Comparison of ENCODE assay signal across 8 mouse cellular contexts in the genomic region with DNA sequence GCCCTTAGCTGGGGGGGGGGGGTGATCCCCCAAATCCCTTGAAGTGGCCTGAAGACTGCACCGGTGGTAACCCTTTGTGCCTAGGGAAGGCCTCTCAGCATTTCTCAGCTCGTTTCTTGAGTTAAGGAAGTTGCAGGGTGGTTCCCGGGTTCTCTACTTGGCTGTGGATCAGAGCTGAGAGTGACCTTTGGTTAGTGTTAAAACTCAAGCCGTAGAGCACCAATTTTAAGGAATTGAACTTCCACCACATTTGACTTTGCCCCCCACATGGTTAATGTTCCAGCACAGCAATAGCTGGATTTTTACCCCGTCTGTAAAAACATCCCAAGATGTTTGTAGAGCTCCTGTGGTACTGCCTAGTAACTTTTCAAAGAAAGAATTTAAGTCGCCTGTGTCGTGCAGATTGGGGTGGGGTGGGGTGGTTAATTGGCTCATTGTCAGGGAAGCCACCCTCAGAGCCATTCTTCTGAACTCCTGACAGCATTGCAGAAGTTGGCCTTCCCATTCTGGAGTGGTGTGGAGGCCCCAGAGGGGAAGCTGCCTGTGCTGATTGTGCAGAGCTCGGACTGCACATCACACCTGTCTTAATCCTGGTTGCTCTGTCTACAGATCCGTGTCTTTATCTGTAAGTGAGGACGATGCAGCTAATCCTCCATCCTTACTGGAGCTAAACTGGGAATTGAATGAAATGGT. TPM values are rescaled to one million over a fixed set of nuclear protein-coding genes. Genes with fewer than 3 reads are reported as not detected.
DNase-seq lines count a peak whose midpoint lies in the region; ATAC-seq and TF ChIP-seq lines count a peak whose summit lies in the region.

No protein-coding gene starts in this region.

- no peak for DNase-seq in lung, postnatal 0 days (ENCODE audit: low spot score)
- no peak for DNase-seq in lung, postnatal 4 days
- DNase-seq in heart, postnatal 0 days (ENCODE audit: low spot score): no peak
- no peak for DNase-seq in gastrocnemius, adult 18-20 months (ENCODE audit: low spot score)
- no peak for DNase-seq in left cerebral cortex, adult 11 months (ENCODE audit: low spot score)
- no peak for DNase-seq in left cerebral cortex, postnatal 4 days

- 0 out of 2 replicates have a peak overlapping the region, but pooled peaks have one; percentile 84 for H3K27ac ChIP-seq in lung, postnatal 0 days (ENCODE audit: low read length)
- peak overlapping the region; percentile 83; the same call in 1 of the 2 replicates for H3K27ac ChIP-seq in heart, postnatal 0 days (ENCODE audit: low read depth)
- H3K27ac ChIP-seq in limb, embryonic 12.5 days: no peak overlapping the region
- peak overlapping the region; percentile 80; the same call in 1 of the 2 replicates for H3K27ac ChIP-seq in stomach, embryonic 15.5 days

- peaks cover 19% of the 10 kb centered on the region; the same call in 1 of the 2 replicates for H3K4me1 ChIP-seq in lung, postnatal 0 days (ENCODE audit: insufficient read depth, low read depth, low read length)
- peaks cover 20% of the 10 kb centered on the region for H3K4me1 ChIP-seq in heart, postnatal 0 days (ENCODE audit: control insufficient read depth, insufficient read depth)
- H3K4me1 ChIP-seq in limb, embryonic 12.5 days (replicated peaks): peaks cover 21% of the 10 kb centered on the region
- H3K4me1 ChIP-seq in stomach, embryonic 15.5 days: peaks cover 18% of the 10 kb centered on the region

- intact Hi-C loops in left cerebral cortex, postnatal 4 days (cut with DNase I): no loop called here

- no peaks in the 10 kb centered on the region for H3K27me3 ChIP-seq in lung, postnatal 0 days (replicated peaks; ENCODE audit: insufficient read depth, low read length)
- no peaks in the 10 kb centered on the region for H3K27me3 ChIP-seq in heart, postnatal 0 days (ENCODE audit: control insufficient read depth, insufficient read depth, low read length)
- no peaks in the 10 kb centered on the region for H3K27me3 ChIP-seq in limb, embryonic 12.5 days
- H3K27me3 ChIP-seq in stomach, embryonic 15.5 days (replicated peaks): no peaks in the 10 kb centered on the region

- TF ChIP-seq EP300 in lung, postnatal 0 days (IDR thresholded peaks at IDR 0.05): no peak
- no peak for TF ChIP-seq EP300 in heart, postnatal 0 days (IDR thresholded peaks at IDR 0.05; ENCODE audit: low read depth)

- H3K4me2 ChIP-seq in lung, postnatal 0 days (replicated peaks; ENCODE audit: low read depth, low read length): peak overlapping the region; percentile 90
- H3K4me2 ChIP-seq in heart, postnatal 0 days (ENCODE audit: low read depth, low read length): peak overlapping the region; percentile 95
- H3K4me2 ChIP-seq in limb, embryonic 12.5 days: peak overlapping the region; percentile 94
- peak overlapping the region; percentile 87 for H3K4me2 ChIP-seq in stomach, embryonic 15.5 days

- H3K9ac ChIP-seq in lung, postnatal 0 days (replicated peaks; ENCODE audit: low read depth): peak overlapping the region; percentile 64; the same call in 1 of the 2 replicates
- H3K9ac ChIP-seq in heart, postnatal 0 days (replicated peaks; ENCODE audit: low read depth, low read length): peak overlapping the region; percentile 79; the same call in 1 of the 2 replicates
- peak overlapping the region; percentile 67; the same call in 1 of the 2 replicates for H3K9ac ChIP-seq in limb, embryonic 12.5 days (replicated peaks)
- H3K9ac ChIP-seq in stomach, embryonic 15.5 days: peak overlapping the region; percentile 87; the same call in 1 of the 2 replicates

- no peaks in the 10 kb centered on the region for H3K9me3 ChIP-seq in lung, postnatal 0 days (ENCODE audit: low read length)
- no peaks in the 10 kb centered on the region for H3K9me3 ChIP-seq in heart, postnatal 0 days (replicated peaks; ENCODE audit: control insufficient read depth, low read length)
- H3K9me3 ChIP-seq in limb, embryonic 12.5 days: no peaks in the 10 kb centered on the region
- H3K9me3 ChIP-seq in stomach, embryonic 15.5 days: no peaks in the 10 kb centered on the region

- ATAC-seq in lung, postnatal 0 days: no peak
- no peak for ATAC-seq in heart, postnatal 0 days (ENCODE audit: insufficient read depth, low read depth)
- no peak for ATAC-seq in limb, embryonic 12.5 days (ENCODE audit: insufficient number of reproducible peaks, insufficient read depth, low FRiP score, low TSS enrichment, low read depth)
- ATAC-seq in stomach, embryonic 15.5 days (ENCODE audit: insufficient read depth, low FRiP score, low read depth): no peak

- H3K36me3 ChIP-seq in lung, postnatal 0 days (ENCODE audit: insufficient read depth, low read length): peaks cover 6% of the 10 kb centered on the region; the same call in 1 of the 2 replicates
- peaks cover 20% of the 10 kb centered on the region for H3K36me3 ChIP-seq in heart, postnatal 0 days (replicated peaks; ENCODE audit: control insufficient read depth, insufficient read depth, low read length)
- peaks cover 45% of the 10 kb centered on the region for H3K36me3 ChIP-seq in limb, embryonic 12.5 days
- peaks cover 8% of the 10 kb centered on the region; the same call in 1 of the 2 replicates for H3K36me3 ChIP-seq in stomach, embryonic 15.5 days

- WGBS in lung, postnatal 0 days: 43% methylated on average over 10 of the region's 10 CpGs
- WGBS in heart, postnatal 0 days: 56% methylated on average over 10 of the region's 10 CpGs
- WGBS in limb, embryonic 12.5 days: 76% methylated on average over 10 of the region's 10 CpGs
- 64% methylated on average over 10 of the region's 10 CpGs for WGBS in stomach, embryonic 15.5 days

- peak overlapping the region; percentile 77 for H3K4me3 ChIP-seq in lung, postnatal 0 days (ENCODE audit: low read depth, low read length)
- H3K4me3 ChIP-seq in heart, postnatal 0 days (ENCODE audit: low read depth, low read length): peak overlapping the region; percentile 86
- H3K4me3 ChIP-seq in limb, embryonic 12.5 days (replicated peaks): peak overlapping the region; percentile 68
- H3K4me3 ChIP-seq in stomach, embryonic 15.5 days (replicated peaks): peak overlapping the region; percentile 96

- no peak for TF ChIP-seq CTCF in lung, postnatal 0 days (IDR thresholded peaks at IDR 0.05)
- no peak for TF ChIP-seq CTCF in heart, postnatal 0 days (IDR thresholded peaks at IDR 0.05; ENCODE audit: low read depth)

RNA-seq across cellular contexts. Expression of a gene that starts 1.5 kb away (rescaled TPM):
- polyA plus RNA-seq in lung, postnatal 0 days (2015; fragmentation: Nextera tagmentation; extraction: Ambion mirVana): 4.5 and 6.5 TPM in 2 replicates
- 21.4 and 29.5 TPM in 2 replicates for total RNA-seq in heart, postnatal 0 days (2014; rRNA removed; ENCODE audit: low replicate concordance)
- polyA plus RNA-seq in heart, postnatal 0 days (2015; fragmentation: Nextera tagmentation; extraction: Ambion mirVana): 2.9 and 3.0 TPM in 2 replicates
- polyA plus RNA-seq in limb, embryonic 12.5 days (2016; fragmentation: Nextera tagmentation; extraction: Ambion mirVana): 11.3 and 13.1 TPM in 2 replicates
- polyA plus RNA-seq in stomach, embryonic 15.5 days (2015; fragmentation: Nextera tagmentation; extraction: Ambion mirVana): 6.4 and 9.1 TPM in 2 replicates
- 10 to 100 TPM; 11.7 to 12.0 TPM for total RNA-seq in gastrocnemius, adult 18-20 months (2021)
- 10 to 100 TPM; 84.9 to 87.6 TPM for total RNA-seq in left cerebral cortex, postnatal 4 days (2021)

RNA-seq across cellular contexts. Expression of a gene that starts 10.7 kb away (rescaled TPM):
- polyA plus RNA-seq in lung, postnatal 0 days (2015; fragmentation: Nextera tagmentation; extraction: Ambion mirVana): 4.9 and 5.0 TPM in 2 replicates
- 31.2 and 32.4 TPM in 2 replicates for total RNA-seq in heart, postnatal 0 days (2014; rRNA removed; ENCODE audit: low replicate concordance)
- 3.7 and 4.1 TPM in 2 replicates for polyA plus RNA-seq in heart, postnatal 0 days (2015; fragmentation: Nextera tagmentation; extraction: Ambion mirVana)
- 11.8 and 12.0 TPM in 2 replicates for polyA plus RNA-seq in limb, embryonic 12.5 days (2016; fragmentation: Nextera tagmentation; extraction: Ambion mirVana)
- 7.0 and 7.1 TPM in 2 replicates for polyA plus RNA-seq in stomach, embryonic 15.5 days (2015; fragmentation: Nextera tagmentation; extraction: Ambion mirVana)
- 10 to 100 TPM; 23.5 to 24.1 TPM for total RNA-seq in gastrocnemius, adult 18-20 months (2021)
- total RNA-seq in left cerebral cortex, postnatal 4 days (2021): 10 to 100 TPM; 80.8 to 88.0 TPM

RNA-seq across cellular contexts. Expression of a gene that starts 36.2 kb away (rescaled TPM):
- polyA plus RNA-seq in lung, postnatal 0 days (2015; fragmentation: Nextera tagmentation; extraction: Ambion mirVana): 19.6 and 24.4 TPM in 2 replicates
- total RNA-seq in heart, postnatal 0 days (2014; rRNA removed; ENCODE audit: low replicate concordance): 124 and 127 TPM in 2 replicates
- polyA plus RNA-seq in heart, postnatal 0 days (2015; fragmentation: Nextera tagmentation; extraction: Ambion mirVana): 72.9 and 73.0 TPM in 2 replicates
- 17.9 and 18.4 TPM in 2 replicates for polyA plus RNA-seq in limb, embryonic 12.5 days (2016; fragmentation: Nextera tagmentation; extraction: Ambion mirVana)
- 28.8 and 31.5 TPM in 2 replicates for polyA plus RNA-seq in stomach, embryonic 15.5 days (2015; fragmentation: Nextera tagmentation; extraction: Ambion mirVana)
- 10 to 100 TPM; 50.1 to 52.0 TPM for total RNA-seq in gastrocnemius, adult 18-20 months (2021)
- total RNA-seq in left cerebral cortex, postnatal 4 days (2021): 10 to 100 TPM; 13.3 to 15.8 TPM

RNA-seq across cellular contexts. Expression of a gene that starts 41.6 kb away (rescaled TPM):
- 37.7 and 40.0 TPM in 2 replicates for polyA plus RNA-seq in lung, postnatal 0 days (2015; fragmentation: Nextera tagmentation; extraction: Ambion mirVana)
- total RNA-seq in heart, postnatal 0 days (2014; rRNA removed; ENCODE audit: low replicate concordance): 15.5 and 27.4 TPM in 2 replicates
- 19.9 and 21.1 TPM in 2 replicates for polyA plus RNA-seq in heart, postnatal 0 days (2015; fragmentation: Nextera tagmentation; extraction: Ambion mirVana)
- 26.0 and 28.2 TPM in 2 replicates for polyA plus RNA-seq in limb, embryonic 12.5 days (2016; fragmentation: Nextera tagmentation; extraction: Ambion mirVana)
- 46.5 and 47.1 TPM in 2 replicates for polyA plus RNA-seq in stomach, embryonic 15.5 days (2015; fragmentation: Nextera tagmentation; extraction: Ambion mirVana)
- total RNA-seq in gastrocnemius, adult 18-20 months (2021): 1 to 10 TPM; 2.1 to 2.8 TPM
- 10 to 100 TPM; 14.9 to 15.6 TPM for total RNA-seq in left cerebral cortex, postnatal 4 days (2021)

RNA-seq across cellular contexts. Expression of a gene that starts 43.2 kb away (rescaled TPM):
- 21.7 and 23.4 TPM in 2 replicates for polyA plus RNA-seq in lung, postnatal 0 days (2015; fragmentation: Nextera tagmentation; extraction: Ambion mirVana)
- 16.3 and 20.5 TPM in 2 replicates for total RNA-seq in heart, postnatal 0 days (2014; rRNA removed; ENCODE audit: low replicate concordance)
- polyA plus RNA-seq in heart, postnatal 0 days (2015; fragmentation: Nextera tagmentation; extraction: Ambion mirVana): 13.6 and 15.2 TPM in 2 replicates
- 84.5 and 90.7 TPM in 2 replicates for polyA plus RNA-seq in limb, embryonic 12.5 days (2016; fragmentation: Nextera tagmentation; extraction: Ambion mirVana)
- 56.7 and 62.9 TPM in 2 replicates for polyA plus RNA-seq in stomach, embryonic 15.5 days (2015; fragmentation: Nextera tagmentation; extraction: Ambion mirVana)
- total RNA-seq in gastrocnemius, adult 18-20 months (2021): 1 to 10 TPM; 4.2 to 4.7 TPM
- 10 to 100 TPM; 36.7 to 37.7 TPM for total RNA-seq in left cerebral cortex, postnatal 4 days (2021)
